In the genomic region with DNA sequence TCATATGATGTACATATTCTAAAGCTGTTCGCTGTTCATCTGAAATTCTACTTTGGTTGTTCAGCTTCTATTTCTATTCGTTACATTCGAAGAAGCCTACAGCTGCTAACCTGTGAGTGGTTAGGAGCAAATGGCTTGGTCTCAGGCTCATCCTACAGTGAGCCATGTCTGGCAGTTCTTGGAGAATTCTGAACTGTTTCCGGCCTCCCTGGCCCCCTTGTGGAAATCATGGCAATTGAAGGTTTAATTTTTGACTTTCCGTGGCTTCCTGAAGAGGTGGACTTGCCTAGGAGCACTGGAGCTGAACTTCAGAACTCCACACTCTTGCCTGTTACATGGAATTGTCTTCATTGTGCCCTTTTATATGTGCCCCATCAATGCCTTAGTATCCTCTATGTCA, we compare ENCODE assay signal across 16 mouse cellular contexts. TPM values are rescaled to one million over a fixed set of nuclear protein-coding genes. Genes with fewer than 3 reads are reported as not detected.
DNase-seq lines count a peak whose midpoint lies in the region; ATAC-seq and TF ChIP-seq lines count a peak whose summit lies in the region.
"Had no signal": no experiment of that assay in that cellular context is flagged by ENCODE, and none has a peak within 500 bp of the region (broad histone marks: within the 10 kb centered on the region; RNA-seq: fewer than 3 reads in every experiment).

No protein-coding gene starts in this region.

- no peak overlapping the region for H3K4me2 ChIP-seq in kidney, embryonic 15.5 days
- H3K4me2 ChIP-seq: heart, embryonic 11.5 days; liver, embryonic 11.5 days had no signal

- H3K4me1 ChIP-seq in kidney, embryonic 15.5 days = no peaks in the 10 kb centered on the region
- no peaks in the 10 kb centered on the region for H3K4me1 ChIP-seq in cortical plate, adult 2 months (ENCODE audit: control insufficient read depth, insufficient read depth, low read length)

- ATAC-seq in kidney, embryonic 15.5 days (replicated peaks; ENCODE audit: low FRiP score) = no peak
- no peak for ATAC-seq in frontal cortex, adult (ENCODE audit: low TSS enrichment)
- ATAC-seq: forebrain, embryonic 16.5 days had no signal

- no peak overlapping the region for H3K9ac ChIP-seq in kidney, embryonic 15.5 days

- peak; percentile 28; the same call in 1 of the 2 replicates for TF ChIP-seq CTCF in cortical plate, adult 2 months (IDR thresholded peaks at IDR 0.05; ENCODE audit: extremely low read depth, insufficient read depth, low read length)

- WGBS in kidney, embryonic 15.5 days = 74% methylated on average over 5 of the region's 5 CpGs

- H3K27me3 ChIP-seq in kidney, embryonic 15.5 days = no peaks in the 10 kb centered on the region

- H3K36me3 ChIP-seq in kidney, embryonic 15.5 days = no peaks in the 10 kb centered on the region

- no peak overlapping the region for H3K27ac ChIP-seq in kidney, embryonic 15.5 days
- H3K27ac ChIP-seq in cortical plate, adult 2 months (ENCODE audit: insufficient read depth, low read length) = no peak overlapping the region

- DNase-seq in gastrocnemius, adult 18-20 months (ENCODE audit: low spot score) = peak; percentile 16
- DNase-seq in gastrocnemius, adult 8-10 months (ENCODE audit: low spot score in 2 of 2) = no peak
- peak; percentile 25 to 45 for DNase-seq in kidney, postnatal 36 days
- DNase-seq in ES-CJ7 (ENCODE audit: low read depth, low spot score) = peak; percentile 31
- no peak for DNase-seq in testis, postnatal 10 days (ENCODE audit: low spot score)
- DNase-seq: retina, postnatal 1 day; thymus, postnatal 25 days had no signal

- no peak for TF ChIP-seq POLR2A in cortical plate, adult 2 months (IDR thresholded peaks at IDR 0.05; ENCODE audit: extremely low read depth, insufficient read depth, low read length)

- H3K4me3 ChIP-seq in kidney, embryonic 15.5 days (replicated peaks) = no peak overlapping the region
- H3K4me3 ChIP-seq in cortical plate, adult 2 months (ENCODE audit: insufficient read depth, low read length) = no peak overlapping the region

- no peaks in the 10 kb centered on the region for H3K9me3 ChIP-seq in kidney, embryonic 15.5 days (replicated peaks)

RNA-seq across cellular contexts. Expression of gene Ccdc83, which starts 12.6 kb away (rescaled TPM):
- not detected for total RNA-seq in gastrocnemius, adult 18-20 months (2021)
- total RNA-seq in gastrocnemius, adult 8-10 months (2022) = not detected
- not detected in 2 replicates for polyA plus RNA-seq in kidney, embryonic 15.5 days (2015; fragmentation: Nextera tagmentation; extraction: Ambion mirVana)
- not detected in 2 replicates for polyA plus RNA-seq in cortical plate, adult 2 months (2012; rRNA removed)
- total RNA-seq: left cerebral cortex, adult 18-20 months had no signal
- polyA plus RNA-seq: embryonic facial prominence, embryonic 14.5 days; forebrain, embryonic 16.5 days; heart, embryonic 11.5 days; liver, embryonic 11.5 days; neural tube, embryonic 11.5 days had no signal

RNA-seq across cellular contexts. Expression of gene Sytl2, which starts 49.1 kb away (rescaled TPM):
- total RNA-seq in gastrocnemius, adult 18-20 months (2021) = 1 to 10 TPM; 3.4 to 3.7 TPM
- total RNA-seq in gastrocnemius, adult 8-10 months (2022) = 1 to 10 TPM; 2.1 to 3.8 (median 3.1) TPM
- 9.8 and 10.0 TPM in 2 replicates for polyA plus RNA-seq in kidney, embryonic 15.5 days (2015; fragmentation: Nextera tagmentation; extraction: Ambion mirVana)
- polyA plus RNA-seq in cortical plate, adult 2 months (2012; rRNA removed) = 119 and 134 TPM in 2 replicates

Comparison
In these comparisons a context has a peak if more than half of its experiments do, and no peak if none do; other contexts are left out.
1. DNase-seq: peak in gastrocnemius, adult 18-20 months (single experiment), kidney, postnatal 36 days (2 of 2) and ES-CJ7 (single experiment); none in gastrocnemius, adult 8-10 months (0 of 2) and testis, postnatal 10 days (single experiment).